In genomic region chr12:99342160-99342559, GRCm38 (mm10) we compare ENCODE assay signal across 10 mouse cellular contexts.
DNase-seq lines count a peak whose midpoint lies in the region; ATAC-seq and TF ChIP-seq lines count a peak whose summit lies in the region.
"Had no signal": no experiment of that assay in that cellular context is flagged by ENCODE, and none has a peak within 500 bp of the region (broad histone marks: within the 10 kb centered on the region; RNA-seq: fewer than 3 reads in every experiment).

No protein-coding gene starts in this region.

- no peak for TF ChIP-seq EP300 in heart, adult 2 months (IDR thresholded peaks at IDR 0.05; ENCODE audit: insufficient read depth, low read depth, low read length)
- TF ChIP-seq EP300 in stomach, postnatal 0 days (optimal IDR thresholded peaks at IDR 0.05): no peak

- H3K27me3 ChIP-seq in heart, adult 2 months (ENCODE audit: control insufficient read depth, insufficient read depth, low read length): no peaks in the 10 kb centered on the region
- no peaks in the 10 kb centered on the region for H3K27me3 ChIP-seq in midbrain, embryonic 10.5 days (ENCODE audit: low read depth, poor library complexity, severe bottlenecking)
- H3K27me3 ChIP-seq in midbrain, embryonic 14.5 days (ENCODE audit: control insufficient read depth, insufficient read depth, low read length): no peaks in the 10 kb centered on the region
- no peaks in the 10 kb centered on the region for H3K27me3 ChIP-seq in hindbrain, postnatal 0 days (ENCODE audit: insufficient read depth, low read length)
- H3K27me3 ChIP-seq in stomach, postnatal 0 days (ENCODE audit: control insufficient read depth, insufficient read depth, low read length): no peaks in the 10 kb centered on the region

- H3K79me2 ChIP-seq in heart, adult 2 months (replicated peaks; ENCODE audit: control insufficient read depth, insufficient read depth, low read length): 0 out of 2 replicates have a peak, but pooled peaks cover 1% of the 10 kb centered on the region

- H3K9me3 ChIP-seq in midbrain, embryonic 10.5 days (replicated peaks): no peaks in the 10 kb centered on the region
- no peaks in the 10 kb centered on the region for H3K9me3 ChIP-seq in midbrain, embryonic 14.5 days (ENCODE audit: control insufficient read depth, low read length)
- no peaks in the 10 kb centered on the region for H3K9me3 ChIP-seq in hindbrain, postnatal 0 days (ENCODE audit: low read length)
- H3K9me3 ChIP-seq in stomach, postnatal 0 days (ENCODE audit: control insufficient read depth, low read length): no peaks in the 10 kb centered on the region

- H3K27ac ChIP-seq in heart, adult 2 months: peak overlapping the region; percentile 70
- peak overlapping the region; percentile 84 for H3K27ac ChIP-seq in midbrain, embryonic 10.5 days (replicated peaks)
- no peak overlapping the region; the same call in 1 of the 2 replicates for H3K27ac ChIP-seq in midbrain, embryonic 14.5 days (replicated peaks; ENCODE audit: low read depth, low read length)
- peak overlapping the region; percentile 54; the same call in 1 of the 2 replicates for H3K27ac ChIP-seq in hindbrain, postnatal 0 days
- H3K27ac ChIP-seq in stomach, postnatal 0 days (replicated peaks): peak overlapping the region; percentile 20; the same call in 1 of the 2 replicates

- ATAC-seq in midbrain, embryonic 14.5 days (ENCODE audit: low FRiP score, low TSS enrichment): no peak
- no peak for ATAC-seq in hindbrain, postnatal 0 days
- no peak for ATAC-seq in stomach, postnatal 0 days (ENCODE audit: low FRiP score, low TSS enrichment)

- TF ChIP-seq POLR2A in heart, adult 2 months (IDR thresholded peaks at IDR 0.05; ENCODE audit: insufficient read depth, low read depth, low read length): no peak

- no peak overlapping the region for H3K4me2 ChIP-seq in midbrain, embryonic 14.5 days (ENCODE audit: low read length)
- no peak overlapping the region for H3K4me2 ChIP-seq in hindbrain, postnatal 0 days (ENCODE audit: low read depth, low read length)
- no peak overlapping the region for H3K4me2 ChIP-seq in stomach, postnatal 0 days (replicated peaks; ENCODE audit: low read depth)

- no peak for TF ChIP-seq CTCF in heart, adult 2 months (IDR thresholded peaks at IDR 0.05)
- TF ChIP-seq CTCF in hindbrain, postnatal 0 days (IDR thresholded peaks at IDR 0.05; ENCODE audit: low read depth): no peak
- TF ChIP-seq CTCF in stomach, postnatal 0 days (IDR thresholded peaks at IDR 0.05; ENCODE audit: low read depth): 0 out of 2 replicates have a peak, but pooled peaks have one; percentile 8

- 24% methylated on average over 3 of the region's 3 CpGs for WGBS in heart, adult 2 months
- WGBS in midbrain, embryonic 10.5 days: 7% methylated on average over 3 of the region's 3 CpGs
- WGBS in midbrain, embryonic 14.5 days: 7% methylated on average over 3 of the region's 3 CpGs
- 19% methylated on average over 3 of the region's 3 CpGs for WGBS in hindbrain, postnatal 0 days
- WGBS in stomach, postnatal 0 days: 22% methylated on average over 3 of the region's 3 CpGs

- H3K4me1 ChIP-seq in heart, adult 2 months (ENCODE audit: control insufficient read depth, insufficient read depth, low read length): peaks cover 34% of the 10 kb centered on the region
- peaks cover 95% of the 10 kb centered on the region for H3K4me1 ChIP-seq in midbrain, embryonic 10.5 days
- H3K4me1 ChIP-seq in midbrain, embryonic 14.5 days (ENCODE audit: control insufficient read depth, insufficient read depth, low read length): peaks cover 56% of the 10 kb centered on the region
- H3K4me1 ChIP-seq in hindbrain, postnatal 0 days (ENCODE audit: insufficient read depth, low read length): peaks cover 24% of the 10 kb centered on the region; the same call in 1 of the 2 replicates
- H3K4me1 ChIP-seq in stomach, postnatal 0 days (replicated peaks; ENCODE audit: control insufficient read depth, insufficient read depth): peaks cover 7% of the 10 kb centered on the region

- H3K4me3 ChIP-seq in heart, adult 2 months: no peak overlapping the region
- H3K4me3 ChIP-seq in midbrain, embryonic 10.5 days: no peak overlapping the region
- no peak overlapping the region for H3K4me3 ChIP-seq in midbrain, embryonic 14.5 days (replicated peaks; ENCODE audit: low read depth, low read length)
- H3K4me3 ChIP-seq in hindbrain, postnatal 0 days (ENCODE audit: low read length): no peak overlapping the region
- no peak overlapping the region for H3K4me3 ChIP-seq in stomach, postnatal 0 days (ENCODE audit: low read depth, low read length)

- no peak overlapping the region for H3K9ac ChIP-seq in heart, adult 2 months (ENCODE audit: low read depth, low read length)
- H3K9ac ChIP-seq in midbrain, embryonic 14.5 days (replicated peaks; ENCODE audit: low read length): no peak overlapping the region
- H3K9ac ChIP-seq in hindbrain, postnatal 0 days (replicated peaks; ENCODE audit: low read length): no peak overlapping the region
- no peak overlapping the region for H3K9ac ChIP-seq in stomach, postnatal 0 days (ENCODE audit: low read length)

- intact Hi-C loops in heart, adult 2 months (cut with DNase I): loop anchor here (5.0 kb wide), 2 partner anchors 75 to 220 kb away; partner anchors contain the start of gene Foxn3
- intact Hi-C loops in left cerebral cortex, postnatal 4 days (cut with DNase I): no loop called here

- DNase-seq in heart, adult 2 months: no peak
- no peak for DNase-seq in heart, adult 9 months (ENCODE audit: low spot score in 2 of 2)
- DNase-seq in midbrain, embryonic 10.5 days (ENCODE audit: low spot score): peak; percentile 28
- no peak for DNase-seq in midbrain, embryonic 14.5 days
- DNase-seq in hindbrain, postnatal 0 days (ENCODE audit: low spot score): no peak
- DNase-seq in stomach, postnatal 0 days (ENCODE audit: low spot score): no peak
- no peak for DNase-seq in left cerebral cortex, postnatal 4 days
- no peak for DNase-seq in embryo, embryonic 10 days (ENCODE audit: low spot score)
- DNase-seq: adrenal gland, postnatal 36 days; cerebellum, adult 8-10 months had no signal

- H3K36me3 ChIP-seq in heart, adult 2 months (ENCODE audit: control insufficient read depth, insufficient read depth, low read length): peaks cover 30% of the 10 kb centered on the region
- H3K36me3 ChIP-seq in midbrain, embryonic 10.5 days: peaks cover 26% of the 10 kb centered on the region
- no peaks in the 10 kb centered on the region for H3K36me3 ChIP-seq in midbrain, embryonic 14.5 days (ENCODE audit: control insufficient read depth, insufficient read depth, low read length)
- no peaks in the 10 kb centered on the region for H3K36me3 ChIP-seq in hindbrain, postnatal 0 days (ENCODE audit: insufficient read depth, low read length)
- H3K36me3 ChIP-seq in stomach, postnatal 0 days (ENCODE audit: control insufficient read depth, insufficient read depth, low read length): no peaks in the 10 kb centered on the region; the same call in 1 of the 2 replicates
